Mouse (Mus musculus) liver, embryonic 11.5 days (tissue): ENCODE results near the gene Cerk. TPM values are rescaled to one million over a fixed set of nuclear protein-coding genes. Genes with fewer than 3 reads are reported as not detected.

Source experiments
- ATAC-seq: fragments of 200-750 bp; cut with Nextera tagmentation; replicated peaks from 2 replicates; pipeline ENCODE4 v1.8.0; 2017; ENCODE audit warnings: moderate number of reproducible peaks, mild to moderate bottlenecking, moderate TSS enrichment, moderate library complexity; ENCODE audit not compliant: low FRiP score
- DNase-seq: peaks from one replicate; pipeline ENCODE4 v3.0.0-alpha.2; 2017; ENCODE audit warnings: low spot score
- H3K27ac ChIP-seq: fragments of 300-500 bp; sonication (generic); 2 replicates; pipeline ENCODE4 v1.5.1; 2014; ENCODE audit warnings: mild to moderate bottlenecking, low read depth, low read length, control low read depth
- H3K27me3 ChIP-seq: fragments of 300-500 bp; sonication (generic); replicated peaks from 2 replicates; pipeline ENCODE4 v1.6.1; 2014; ENCODE audit warnings: low read length, mixed read lengths; ENCODE audit not compliant: control insufficient read depth, insufficient read depth
- H3K36me3 ChIP-seq: fragments of 300-500 bp; sonication (generic); 2 replicates; pipeline ENCODE4 v1.6.1; 2014; ENCODE audit warnings: mild to moderate bottlenecking, low read length, moderate library complexity, mixed read lengths; ENCODE audit not compliant: control insufficient read depth, insufficient read depth
- H3K4me1 ChIP-seq: fragments of 300-500 bp; sonication (generic); replicated peaks from 2 replicates; pipeline ENCODE4 v1.6.1; 2014; ENCODE audit warnings: low read length, mixed read lengths; ENCODE audit not compliant: control insufficient read depth, insufficient read depth
- H3K4me2 ChIP-seq: fragments of 300-500 bp; sonication (generic); 2 replicates; pipeline ENCODE4 v1.6.1; 2014; ENCODE audit warnings: mild to moderate bottlenecking, control low read depth, moderate library complexity
- H3K4me3 ChIP-seq: fragments of 300-500 bp; sonication (generic); 2 replicates; pipeline ENCODE4 v1.5.1; 2014; ENCODE audit warnings: low read depth, low read length, control low read depth
- H3K9ac ChIP-seq: fragments of 300-500 bp; sonication (generic); 2 replicates; pipeline ENCODE4 v1.6.1; 2014; ENCODE audit warnings: low read depth, low read length, control low read depth
- H3K9me3 ChIP-seq: fragments of 300-500 bp; sonication (generic); 2 replicates; pipeline ENCODE4 v1.6.1; 2016; ENCODE audit warnings: low read length, inconsistent platforms, mixed read lengths; ENCODE audit not compliant: control insufficient read depth
- WGBS: fragments of 180-500 bp; shearing (Covaris S2); extraction: QIAGEN DNeasy Blood & Tissue Kit; methylation state at CpG from one replicate; pipeline ENCODE4 v1.1.7; 2014; 5-methylcytosine and 5-hydroxymethylcytosine counted together
- polyA plus RNA-seq: library from polyadenylated mRNA; unstranded; fragments of >200 nt; fragmentation: Nextera tagmentation; extraction: Ambion mirVana; gene quantifications from 2 replicates; pipeline ENCODE4 v1.2.1, GENCODE M21; 2014

Cerk gene
- polyA plus RNA-seq, 1 experiment from 2014 or later = 8.5 TPM

- Histone ChIP-seq H3K27ac (peak overlapping the region; percentile 67), H3K4me3 (no peak overlapping the region), H3K4me1 (peaks cover 48% of the 10 kb centered on the region), H3K9me3 (no peaks in the 10 kb centered on the region), H3K4me2 (peak overlapping the region; percentile 45), H3K36me3 (no peaks in the 10 kb centered on the region), H3K9ac (peak overlapping the region; percentile 27), H3K27me3 (no peaks in the 10 kb centered on the region)
- ATAC-seq (no peak), DNase-seq (no peak)
- 31% methylated on average over 10 of the region's 10 CpGs for WGBS
Measured at GRCm38 (mm10) chr15:86112707-86113341, 73.1 kb downstream of the Cerk start.

- no peak overlapping the region for H3K4me2 ChIP-seq
- 79% methylated on average over 10 of the region's 10 CpGs for WGBS
Measured at GRCm38 (mm10) chr15:86110361-86111103, 75.4 kb downstream of the Cerk start.

GRCm38 (mm10) chr15:86109650-86110211, 76.2 kb downstream of the Cerk start:
- peaks cover 61% of the 10 kb centered on the region for H3K4me1 ChIP-seq
- H3K36me3 ChIP-seq = no peaks in the 10 kb centered on the region; the same call in 1 of the 2 replicates
- no peak for ATAC-seq
- no peak overlapping the region for H3K27ac ChIP-seq
- no peak overlapping the region for H3K9ac ChIP-seq
- WGBS = 83% methylated on average over 8 of the region's 8 CpGs
- H3K9me3 ChIP-seq = no peaks in the 10 kb centered on the region
- no peak overlapping the region for H3K4me3 ChIP-seq
- no peak overlapping the region for H3K4me2 ChIP-seq
- no peaks in the 10 kb centered on the region for H3K27me3 ChIP-seq
- DNase-seq = no peak

More at GRCm38 (mm10) chr15:86110361-86111103, 75.4 kb downstream of the Cerk start:
- Histone ChIP-seq H3K36me3 (no peaks in the 10 kb centered on the region; the same call in 1 of the 2 replicates), H3K4me1 (peaks cover 56% of the 10 kb centered on the region), H3K4me3 (no peak overlapping the region), H3K27ac (no peak overlapping the region), H3K9ac (no peak overlapping the region), H3K9me3 (no peaks in the 10 kb centered on the region), H3K27me3 (no peaks in the 10 kb centered on the region)
- ATAC-seq = no peak
- no peak for DNase-seq

GRCm38 (mm10) chr15:86109245-86109644, 76.7 kb downstream of the Cerk start:
- Histone ChIP-seq H3K27me3 (no peaks in the 10 kb centered on the region), H3K4me2 (no peak overlapping the region), H3K27ac (no peak overlapping the region), H3K4me3 (no peak overlapping the region), H3K9ac (no peak overlapping the region), H3K9me3 (no peaks in the 10 kb centered on the region), H3K4me1 (peaks cover 65% of the 10 kb centered on the region), H3K36me3 (no peaks in the 10 kb centered on the region; the same call in 1 of the 2 replicates)
- ATAC-seq = no peak
- WGBS = 81% methylated on average over 7 of the region's 7 CpGs
- DNase-seq = no peak

GRCm38 (mm10) chr15:86107831-86108471, 78.0 kb downstream of the Cerk start:
- Histone ChIP-seq H3K4me1 (peaks cover 70% of the 10 kb centered on the region), H3K4me2 (no peak overlapping the region; the same call in 1 of the 2 replicates), H3K9me3 (no peaks in the 10 kb centered on the region), H3K27ac (peak overlapping the region; percentile 70), H3K36me3 (no peaks in the 10 kb centered on the region; the same call in 1 of the 2 replicates), H3K9ac (peak overlapping the region; percentile 25), H3K27me3 (no peaks in the 10 kb centered on the region), H3K4me3 (no peak overlapping the region)
- ATAC-seq (peak; percentile 57), DNase-seq (no peak)
- WGBS = 60% methylated on average over 11 of the region's 11 CpGs

- Histone ChIP-seq H3K9me3 (no peaks in the 10 kb centered on the region), H3K27ac (peak overlapping the region; percentile 98), H3K36me3 (no peaks in the 10 kb centered on the region; the same call in 1 of the 2 replicates), H3K9ac (peak overlapping the region; percentile 54; the same call in 1 of the 2 replicates), H3K4me1 (peaks cover 51% of the 10 kb centered on the region), H3K4me2 (peak overlapping the region; percentile 56), H3K27me3 (no peaks in the 10 kb centered on the region), H3K4me3 (no peak overlapping the region)
- no peak for DNase-seq
- no peak for ATAC-seq
- WGBS = 56% methylated on average over 6 of the region's 6 CpGs
Measured at GRCm38 (mm10) chr15:86105751-86106150, 80.2 kb downstream of the Cerk start.

GRCm38 (mm10) chr15:86105345-86105697, 80.6 kb downstream of the Cerk start:
- Histone ChIP-seq H3K36me3 (no peaks in the 10 kb centered on the region; the same call in 1 of the 2 replicates), H3K9ac (peak overlapping the region; percentile 61), H3K4me2 (peak overlapping the region; percentile 56), H3K9me3 (no peaks in the 10 kb centered on the region), H3K4me1 (peaks cover 51% of the 10 kb centered on the region), H3K27me3 (no peaks in the 10 kb centered on the region), H3K4me3 (no peak overlapping the region), H3K27ac (peak overlapping the region; percentile 98)
- ATAC-seq (peak; percentile 96), DNase-seq (no peak)
- WGBS = 42% methylated on average over 7 of the region's 7 CpGs
